ENCODE assay signal across 19 mouse cellular contexts in the genomic region with DNA sequence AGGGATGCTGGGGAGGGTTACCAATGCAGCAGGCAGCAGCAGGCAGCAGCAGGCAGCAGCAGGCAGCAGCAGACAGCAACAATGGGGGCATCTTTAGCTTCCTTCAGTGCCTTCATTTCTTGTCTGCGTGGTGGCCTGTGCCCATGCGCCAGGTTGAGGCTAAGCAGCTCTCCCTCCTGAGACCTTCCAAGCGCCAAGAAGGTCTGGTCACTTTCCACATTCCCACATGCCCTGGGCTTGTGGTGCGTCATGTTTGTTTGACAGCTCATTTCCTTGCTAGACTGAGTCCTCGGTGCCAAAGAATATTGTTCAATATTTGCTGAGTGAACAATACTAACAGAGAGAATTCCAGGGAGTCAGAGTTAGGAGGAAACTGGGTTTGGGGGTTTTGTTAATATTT. TPM values are rescaled to one million over a fixed set of nuclear protein-coding genes. Genes with fewer than 3 reads are reported as not detected.
DNase-seq lines count a peak whose midpoint lies in the region; ATAC-seq and TF ChIP-seq lines count a peak whose summit lies in the region.
"Had no signal": no experiment of that assay in that cellular context is flagged by ENCODE, and none has a peak within 500 bp of the region (broad histone marks: within the 10 kb centered on the region; RNA-seq: fewer than 3 reads in every experiment).

No protein-coding gene starts in this region.

- H3K4me1 ChIP-seq in lung, postnatal 0 days (ENCODE audit: insufficient read depth, low read depth, low read length): no peaks in the 10 kb centered on the region
- H3K4me1 ChIP-seq in stomach, postnatal 0 days (replicated peaks; ENCODE audit: control insufficient read depth, insufficient read depth): no peaks in the 10 kb centered on the region
- H3K4me1 ChIP-seq: kidney, embryonic 15.5 days; liver, embryonic 12.5 days had no signal

- intact Hi-C loops in left cerebral cortex, postnatal 14 days (cut with DNase I): no loop called here

- no peak for TF ChIP-seq CTCF in lung, postnatal 0 days (IDR thresholded peaks at IDR 0.05)
- no peak for TF ChIP-seq CTCF in stomach, postnatal 0 days (IDR thresholded peaks at IDR 0.05; ENCODE audit: low read depth)

- TF ChIP-seq EP300 in lung, postnatal 0 days (IDR thresholded peaks at IDR 0.05): no peak
- TF ChIP-seq EP300 in stomach, postnatal 0 days (optimal IDR thresholded peaks at IDR 0.05): no peak

- no peak overlapping the region for H3K27ac ChIP-seq in lung, postnatal 0 days (ENCODE audit: low read length)
- H3K27ac ChIP-seq in stomach, postnatal 0 days (replicated peaks): peak overlapping the region; percentile 63
- H3K27ac ChIP-seq: kidney, embryonic 15.5 days; layer of hippocampus, adult 2 months; liver, embryonic 12.5 days; neural tube, embryonic 13.5 days had no signal

- no peak overlapping the region for H3K9ac ChIP-seq in lung, postnatal 0 days (replicated peaks; ENCODE audit: low read depth)
- no peak overlapping the region for H3K9ac ChIP-seq in stomach, postnatal 0 days (ENCODE audit: low read length)
- H3K9ac ChIP-seq: kidney, embryonic 15.5 days; liver, embryonic 12.5 days; neural tube, embryonic 13.5 days had no signal

- no peaks in the 10 kb centered on the region for H3K36me3 ChIP-seq in lung, postnatal 0 days (ENCODE audit: insufficient read depth, low read length)
- H3K36me3 ChIP-seq in stomach, postnatal 0 days (ENCODE audit: control insufficient read depth, insufficient read depth, low read length): no peaks in the 10 kb centered on the region
- H3K36me3 ChIP-seq: kidney, embryonic 15.5 days; liver, embryonic 12.5 days; neural tube, embryonic 13.5 days had no signal

- 9% methylated on average over 5 of the region's 5 CpGs for WGBS in lung, postnatal 0 days
- WGBS in stomach, postnatal 0 days: 10% methylated on average over 5 of the region's 5 CpGs

- peak; percentile 72 for ATAC-seq in lung, postnatal 0 days
- ATAC-seq in stomach, postnatal 0 days (ENCODE audit: low FRiP score, low TSS enrichment): peak; percentile 93
- ATAC-seq: hindbrain, embryonic 16.5 days; liver, embryonic 12.5 days had no signal

- no peaks in the 10 kb centered on the region for H3K27me3 ChIP-seq in lung, postnatal 0 days (replicated peaks; ENCODE audit: insufficient read depth, low read length)
- H3K27me3 ChIP-seq in stomach, postnatal 0 days (ENCODE audit: control insufficient read depth, insufficient read depth, low read length): no peaks in the 10 kb centered on the region
- H3K27me3 ChIP-seq: neural tube, embryonic 13.5 days had no signal

- no peak overlapping the region for H3K4me3 ChIP-seq in lung, postnatal 0 days (ENCODE audit: low read depth, low read length)
- no peak overlapping the region for H3K4me3 ChIP-seq in stomach, postnatal 0 days (ENCODE audit: low read depth, low read length)
- H3K4me3 ChIP-seq: kidney, embryonic 15.5 days; layer of hippocampus, adult 2 months; liver, embryonic 12.5 days; neural tube, embryonic 13.5 days had no signal

- H3K4me2 ChIP-seq in lung, postnatal 0 days (replicated peaks; ENCODE audit: low read depth, low read length): no peak overlapping the region
- peak overlapping the region; percentile 23; the same call in 1 of the 2 replicates for H3K4me2 ChIP-seq in stomach, postnatal 0 days (replicated peaks; ENCODE audit: low read depth)
- H3K4me2 ChIP-seq: kidney, embryonic 15.5 days; liver, embryonic 12.5 days; neural tube, embryonic 13.5 days had no signal

- no peaks in the 10 kb centered on the region for H3K9me3 ChIP-seq in lung, postnatal 0 days (ENCODE audit: low read length)
- no peaks in the 10 kb centered on the region for H3K9me3 ChIP-seq in stomach, postnatal 0 days (ENCODE audit: control insufficient read depth, low read length)
- H3K9me3 ChIP-seq: kidney, embryonic 15.5 days; liver, embryonic 12.5 days; neural tube, embryonic 13.5 days had no signal

- peak; percentile 54 for DNase-seq in adrenal gland, postnatal 14 days
- DNase-seq in adrenal gland, adult 18-20 months (ENCODE audit: low spot score in 2 of 2): no peak
- DNase-seq in urinary bladder, adult 18-20 months (ENCODE audit: low spot score in 2 of 2): peak; percentile 27 to 36
- no peak for DNase-seq in urinary bladder, postnatal 25 days (ENCODE audit: low spot score)
- peak; percentile 74 for DNase-seq in lung, postnatal 0 days (ENCODE audit: low spot score)
- peak; percentile 81 for DNase-seq in stomach, postnatal 0 days (ENCODE audit: low spot score)
- no peak for DNase-seq in natural killer cell, adult 2 months (ENCODE audit: low spot score in 2 of 2)
- DNase-seq in left cerebral cortex, postnatal 14 days (ENCODE audit: low spot score in 2 of 2): no peak
- DNase-seq: cerebellum, adult 11-12 months; embryo, embryonic 11 days; heart, adult 11 months; right cerebral cortex, adult 18-20 months had no signal

RNA-seq across cellular contexts. Expression of a gene that starts 1.9 kb away (rescaled TPM):
- not detected in 2 replicates for total RNA-seq in adrenal gland, postnatal 14 days (2021)
- not detected for total RNA-seq in adrenal gland, adult 18-20 months (2021)
- 0.18 TPM in 1 of 2 replicates, not detected in the other for polyA plus RNA-seq in lung, postnatal 0 days (2015; fragmentation: Nextera tagmentation; extraction: Ambion mirVana)
- polyA plus RNA-seq in stomach, postnatal 0 days (2015; fragmentation: Nextera tagmentation; extraction: Ambion mirVana): 0.23 and 0.40 TPM in 2 replicates
- total RNA-seq in left cerebral cortex, postnatal 14 days (2021): not detected
- total RNA-seq: adrenal gland, postnatal 36 days; heart, postnatal 10 days; layer of hippocampus, adult 2 months had no signal
- polyA plus RNA-seq: liver, embryonic 12.5 days; neural tube, embryonic 13.5 days had no signal

RNA-seq across cellular contexts. Expression of a gene that starts 12.6 kb away (rescaled TPM):
- total RNA-seq in adrenal gland, postnatal 14 days (2021): 2.0 and 28.1 TPM in 2 replicates
- under 1 TPM in 1 of 2 experiments, not detected in 1; 0.73 TPM for total RNA-seq in adrenal gland, adult 18-20 months (2021)
- polyA plus RNA-seq in lung, postnatal 0 days (2015; fragmentation: Nextera tagmentation; extraction: Ambion mirVana): 0.23 TPM in 1 of 2 replicates, not detected in the other
- 24.2 and 27.7 TPM in 2 replicates for polyA plus RNA-seq in stomach, postnatal 0 days (2015; fragmentation: Nextera tagmentation; extraction: Ambion mirVana)
- not detected for total RNA-seq in left cerebral cortex, postnatal 14 days (2021)
- total RNA-seq: heart, postnatal 10 days; layer of hippocampus, adult 2 months had no signal
- polyA plus RNA-seq: hindbrain, embryonic 16.5 days; neural tube, embryonic 13.5 days had no signal

RNA-seq across cellular contexts. Expression of a gene that starts 21.5 kb away (rescaled TPM):
- 82.3 and 91.4 TPM in 2 replicates for total RNA-seq in adrenal gland, postnatal 14 days (2021)
- total RNA-seq in adrenal gland, adult 18-20 months (2021): 100 to 1,000 TPM; 108 to 114 TPM
- 18.6 and 22.5 TPM in 2 replicates for polyA plus RNA-seq in lung, postnatal 0 days (2015; fragmentation: Nextera tagmentation; extraction: Ambion mirVana)
- polyA plus RNA-seq in stomach, postnatal 0 days (2015; fragmentation: Nextera tagmentation; extraction: Ambion mirVana): 11.2 TPM in 2 replicates
- total RNA-seq in left cerebral cortex, postnatal 14 days (2021): 10 to 100 TPM; 18.8 to 18.9 TPM

RNA-seq across cellular contexts. Expression of a gene that starts 55.7 kb away (rescaled TPM):
- total RNA-seq in adrenal gland, postnatal 14 days (2021): 5.4 TPM in 2 replicates
- 1 to 10 TPM; 3.3 TPM for total RNA-seq in adrenal gland, adult 18-20 months (2021)
- polyA plus RNA-seq in lung, postnatal 0 days (2015; fragmentation: Nextera tagmentation; extraction: Ambion mirVana): 0.37 and 0.43 TPM in 2 replicates
- polyA plus RNA-seq in stomach, postnatal 0 days (2015; fragmentation: Nextera tagmentation; extraction: Ambion mirVana): 1.9 and 2.7 TPM in 2 replicates
- total RNA-seq in left cerebral cortex, postnatal 14 days (2021): 10 to 100 TPM; 83.4 to 91.7 TPM
- total RNA-seq: heart, postnatal 10 days had no signal

Comparison
In these comparisons a context has a peak if more than half of its experiments do, and no peak if none do; other contexts are left out.
1. DNase-seq: peak in adrenal gland, postnatal 14 days (single experiment), urinary bladder, adult 18-20 months (2 of 2), lung, postnatal 0 days (single experiment) and stomach, postnatal 0 days (single experiment); none in adrenal gland, adult 18-20 months (0 of 2), urinary bladder, postnatal 25 days (single experiment), natural killer cell, adult 2 months (0 of 2) and left cerebral cortex, postnatal 14 days (0 of 2).